Mouse (Mus musculus): ENCODE results near the gene Ece1.
"Not testable (repeated sequence)": the region's sequence is repeated elsewhere in the genome, so short reads cannot be mapped to it uniquely, and the experiment has no call there.

The Ece1 gene

GRCm38 (mm10) chr4:137862019-137862418, at the start of gene Ece1:
TSS of gene Ece1 (plus strand) at chr4:137862237.
- peak; percentile 92 to 96 for DNase-seq

- DNase-seq = no peak
Observed at GRCm38 (mm10) chr4:137812946-137813708, 48.9 kb upstream of the Ece1 start.

GRCm38 (mm10) chr4:137814140-137814539, 47.9 kb upstream of the Ece1 start:
- DNase-seq = no peak

- no peak for DNase-seq
Observed at GRCm38 (mm10) chr4:137815473-137815872, 46.6 kb upstream of the Ece1 start.

GRCm38 (mm10) chr4:137816216-137816615, 45.8 kb upstream of the Ece1 start:
- no peak for DNase-seq

- DNase-seq = no peak
Observed at GRCm38 (mm10) chr4:137818341-137818740, 43.7 kb upstream of the Ece1 start.

GRCm38 (mm10) chr4:137819487-137819886, 42.5 kb upstream of the Ece1 start:
- peak in 1 of 2 experiments; percentile 23 for DNase-seq

- no peak for DNase-seq
Observed at GRCm38 (mm10) chr4:137820721-137821120, 41.3 kb upstream of the Ece1 start.

- DNase-seq = no peak
Observed at GRCm38 (mm10) chr4:137822537-137822936, 39.5 kb upstream of the Ece1 start.

GRCm38 (mm10) chr4:137823542-137823941, 38.5 kb upstream of the Ece1 start:
- no peak for DNase-seq

GRCm38 (mm10) chr4:137824881-137825280, 37.2 kb upstream of the Ece1 start:
- no peak for DNase-seq

- DNase-seq = no peak
Observed at GRCm38 (mm10) chr4:137830380-137830779, 31.7 kb upstream of the Ece1 start.

- DNase-seq = no peak
Observed at GRCm38 (mm10) chr4:137831598-137831997, 30.4 kb upstream of the Ece1 start.

- DNase-seq = peak; percentile 83 to 90
Observed at GRCm38 (mm10) chr4:137835624-137836337, 26.3 kb upstream of the Ece1 start.

- no peak for DNase-seq
Observed at GRCm38 (mm10) chr4:137836741-137837140, 25.3 kb upstream of the Ece1 start.

- DNase-seq = peak in 1 of 2 experiments; percentile 27
Observed at GRCm38 (mm10) chr4:137837792-137838191, 24.2 kb upstream of the Ece1 start.

GRCm38 (mm10) chr4:137838791-137839190, 23.2 kb upstream of the Ece1 start:
- DNase-seq = no peak

- no peak for DNase-seq
Observed at GRCm38 (mm10) chr4:137839452-137839851, 22.6 kb upstream of the Ece1 start.

- DNase-seq = peak; percentile 91
Observed at GRCm38 (mm10) chr4:137844656-137845055, 17.4 kb upstream of the Ece1 start.

GRCm38 (mm10) chr4:137847651-137848050, 14.4 kb upstream of the Ece1 start:
- DNase-seq = not testable (repeated sequence)

- no peak for DNase-seq
Observed at GRCm38 (mm10) chr4:137850161-137850560, 11.9 kb upstream of the Ece1 start.

- peak; percentile 72 to 80 for DNase-seq
Observed at GRCm38 (mm10) chr4:137851484-137851883, 10.6 kb upstream of the Ece1 start.

- DNase-seq = no peak
Observed at GRCm38 (mm10) chr4:137853822-137854221, 8.2 kb upstream of the Ece1 start.

- peak; percentile 24 to 56 for DNase-seq
Observed at GRCm38 (mm10) chr4:137855741-137856341, 6.2 kb upstream of the Ece1 start.
